Mouse (Mus musculus): Measurements from ENCODE around the gene Flcn. TPM values are rescaled to one million over a fixed set of nuclear protein-coding genes. Genes with fewer than 3 reads are reported as not detected.
A peak's percentile ranks its signal among the peaks of the same experiment; 100 is the strongest.

Flcn gene
- polyA plus RNA-seq, 1 experiment, result 46.1 TPM

GRCm38 (mm10) chr11:59817916-59818315 is 8.1 kb upstream of the Flcn start:
- DNase-seq (ENCODE audit: low read depth), result no peak
- TF ChIP-seq POLR2A (IDR thresholded peaks at IDR 0.05; ENCODE audit: borderline replicate concordance, extremely low read depth, insufficient read depth, insufficient read length, poor library complexity, severe bottlenecking) (no peak), CTCF (IDR thresholded peaks at IDR 0.05; ENCODE audit: borderline replicate concordance, extremely low read depth, insufficient read depth, insufficient read length) (no peak)

GRCm38 (mm10) chr11:59815482-59816065 is 5.8 kb upstream of the Flcn start:
- TF ChIP-seq POLR2A (IDR thresholded peaks at IDR 0.05; ENCODE audit: borderline replicate concordance, extremely low read depth, insufficient read depth, insufficient read length, poor library complexity, severe bottlenecking) (no peak), CTCF (IDR thresholded peaks at IDR 0.05; ENCODE audit: borderline replicate concordance, extremely low read depth, insufficient read depth, insufficient read length) (no peak)
- no peak for DNase-seq (ENCODE audit: low read depth)

GRCm38 (mm10) chr11:59814936-59815335 is 5.1 kb upstream of the Flcn start:
- TF ChIP-seq CTCF (IDR thresholded peaks at IDR 0.05; ENCODE audit: borderline replicate concordance, extremely low read depth, insufficient read depth, insufficient read length) (no peak), POLR2A (IDR thresholded peaks at IDR 0.05; ENCODE audit: borderline replicate concordance, extremely low read depth, insufficient read depth, insufficient read length, poor library complexity, severe bottlenecking) (no peak)
- DNase-seq (ENCODE audit: low read depth), result no peak

GRCm38 (mm10) chr11:59814311-59814710 is 4.5 kb upstream of the Flcn start:
- no peak for DNase-seq (ENCODE audit: low read depth)
- TF ChIP-seq POLR2A (IDR thresholded peaks at IDR 0.05; ENCODE audit: borderline replicate concordance, extremely low read depth, insufficient read depth, insufficient read length, poor library complexity, severe bottlenecking), result no peak
- no peak for TF ChIP-seq CTCF (IDR thresholded peaks at IDR 0.05; ENCODE audit: borderline replicate concordance, extremely low read depth, insufficient read depth, insufficient read length)

- no peak for TF ChIP-seq POLR2A (IDR thresholded peaks at IDR 0.05; ENCODE audit: borderline replicate concordance, extremely low read depth, insufficient read depth, insufficient read length, poor library complexity, severe bottlenecking)
- TF ChIP-seq CTCF (IDR thresholded peaks at IDR 0.05; ENCODE audit: borderline replicate concordance, extremely low read depth, insufficient read depth, insufficient read length), result no peak
These were observed 3.5 kb upstream of the Flcn start for GRCm38 (mm10) chr11:59813276-59813675.

GRCm38 (mm10) chr11:59811211-59811610 is 1.4 kb upstream of the Flcn start:
- TF ChIP-seq POLR2A (IDR thresholded peaks at IDR 0.05; ENCODE audit: borderline replicate concordance, extremely low read depth, insufficient read depth, insufficient read length, poor library complexity, severe bottlenecking), result no peak
- TF ChIP-seq CTCF (IDR thresholded peaks at IDR 0.05; ENCODE audit: borderline replicate concordance, extremely low read depth, insufficient read depth, insufficient read length), result no peak
- no peak for DNase-seq (ENCODE audit: low read depth)

More at GRCm38 (mm10) chr11:59813276-59813675, 3.5 kb upstream of the Flcn start:
- DNase-seq (ENCODE audit: low read depth), result no peak

- no peak for TF ChIP-seq POLR2A (IDR thresholded peaks at IDR 0.05; ENCODE audit: borderline replicate concordance, extremely low read depth, insufficient read depth, insufficient read length, poor library complexity, severe bottlenecking)
- TF ChIP-seq CTCF (IDR thresholded peaks at IDR 0.05; ENCODE audit: borderline replicate concordance, extremely low read depth, insufficient read depth, insufficient read length), result no peak
- no peak for DNase-seq (ENCODE audit: low read depth)
These were observed 803 bp upstream of the Flcn start for GRCm38 (mm10) chr11:59810480-59811158.

GRCm38 (mm10) chr11:59809071-59809669 is 646 bp downstream of the Flcn start:
- DNase-seq (ENCODE audit: low read depth), result peak; percentile 32
- TF ChIP-seq CTCF (IDR thresholded peaks at IDR 0.05; ENCODE audit: borderline replicate concordance, extremely low read depth, insufficient read depth, insufficient read length), result no peak

- peak; percentile 19 for DNase-seq (ENCODE audit: low read depth)
- TF ChIP-seq CTCF (IDR thresholded peaks at IDR 0.05; ENCODE audit: borderline replicate concordance, extremely low read depth, insufficient read depth, insufficient read length), result peak; percentile 8; the same call in 1 of the 2 replicates
- no peak for TF ChIP-seq POLR2A (IDR thresholded peaks at IDR 0.05; ENCODE audit: borderline replicate concordance, extremely low read depth, insufficient read depth, insufficient read length, poor library complexity, severe bottlenecking)
These were observed 1.5 kb downstream of the Flcn start for GRCm38 (mm10) chr11:59808170-59808960.

GRCm38 (mm10) chr11:59805656-59806055 is 4.2 kb downstream of the Flcn start:
- DNase-seq (ENCODE audit: low read depth), result no peak
- TF ChIP-seq POLR2A (IDR thresholded peaks at IDR 0.05; ENCODE audit: borderline replicate concordance, extremely low read depth, insufficient read depth, insufficient read length, poor library complexity, severe bottlenecking) (no peak), CTCF (IDR thresholded peaks at IDR 0.05; ENCODE audit: borderline replicate concordance, extremely low read depth, insufficient read depth, insufficient read length) (no peak)

- no peak for DNase-seq (ENCODE audit: low read depth)
- TF ChIP-seq CTCF (IDR thresholded peaks at IDR 0.05; ENCODE audit: borderline replicate concordance, extremely low read depth, insufficient read depth, insufficient read length) (no peak), POLR2A (IDR thresholded peaks at IDR 0.05; ENCODE audit: borderline replicate concordance, extremely low read depth, insufficient read depth, insufficient read length, poor library complexity, severe bottlenecking) (no peak)
These were observed 4.6 kb downstream of the Flcn start for GRCm38 (mm10) chr11:59805256-59805655.

Data from brain, embryonic 14.5 days (tissue).